Mouse (Mus musculus): ENCODE data around the gene Clic1. TPM values are rescaled to one million over a fixed set of nuclear protein-coding genes. Genes with fewer than 3 reads are reported as not detected.

The Clic1 gene
- total RNA-seq, 2 experiments from 2014 or later = 7.4 to 8.3 TPM

DNA sequence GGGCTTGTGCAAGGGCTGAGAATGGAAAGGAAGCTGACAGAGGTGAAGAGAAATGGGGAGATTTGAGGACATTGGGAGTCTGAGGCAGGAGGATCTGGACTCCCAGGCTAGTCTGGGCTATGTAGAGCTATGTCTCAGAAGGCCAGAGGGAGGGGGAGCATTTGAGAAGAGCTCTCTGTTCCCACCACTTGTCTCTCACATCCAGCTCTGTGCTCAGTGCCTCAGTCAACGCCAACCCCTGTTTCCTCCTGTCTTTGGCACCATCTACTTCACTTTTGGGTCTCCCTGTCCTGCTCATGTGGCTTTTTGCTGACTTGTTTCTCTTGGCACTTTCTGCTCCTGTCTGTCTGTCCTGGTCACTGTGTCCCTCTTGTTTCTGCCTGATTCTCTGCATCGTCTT, 27.5 kb downstream of the Clic1 start:
- TF ChIP-seq CTCF (IDR thresholded peaks at IDR 0.05) = no peak
- DNase-seq (ENCODE audit: extremely low spot score in 1 of 2, low spot score in 2 of 2) = no peak
- Histone ChIP-seq H3K27ac (no peak overlapping the region; the same call in 1 of the 2 replicates), H3K4me3 (peak overlapping the region; percentile 22)
- intact Hi-C loops (cut with DNase I) = no loop called here

DNA sequence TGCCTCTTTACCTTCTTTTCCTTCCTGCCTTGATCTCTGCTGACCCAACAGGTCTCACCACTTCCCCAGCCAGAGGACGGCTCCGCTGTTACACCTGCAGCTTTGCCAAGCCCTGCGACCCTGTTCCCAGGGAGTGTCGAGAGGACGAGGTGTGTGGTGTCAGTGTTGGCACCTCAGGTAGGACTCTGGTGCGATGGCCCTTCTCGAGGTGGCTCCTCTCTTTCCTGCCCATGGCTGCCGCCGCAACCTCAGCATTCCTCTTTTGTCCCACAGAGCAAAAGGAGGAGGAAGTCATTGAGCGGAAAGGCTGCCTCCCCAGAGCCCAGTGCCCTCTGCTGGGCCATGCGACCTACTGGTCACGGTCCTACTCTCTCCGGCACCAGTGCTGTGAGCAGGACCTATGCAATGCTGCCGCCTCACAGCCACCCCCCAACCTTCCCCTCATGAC, 28.0 kb downstream of the Clic1 start, which contains the start of gene Ly6g6d:
TSS of gene Ly6g6d (minus strand) at position 280 of the 448 bp plus-strand sequence.
- peak within 1 kb of the TSS; percentile 22 for H3K4me3 ChIP-seq
- DNase-seq (ENCODE audit: extremely low spot score in 1 of 2, low spot score in 2 of 2) = no peak
- TF ChIP-seq CTCF (IDR thresholded peaks at IDR 0.05) = peak; percentile 45
- H3K27ac ChIP-seq = peak within 1 kb of the TSS; percentile 11; the same call in 1 of the 2 replicates
- intact Hi-C loops (cut with DNase I) = no loop called here

DNA sequence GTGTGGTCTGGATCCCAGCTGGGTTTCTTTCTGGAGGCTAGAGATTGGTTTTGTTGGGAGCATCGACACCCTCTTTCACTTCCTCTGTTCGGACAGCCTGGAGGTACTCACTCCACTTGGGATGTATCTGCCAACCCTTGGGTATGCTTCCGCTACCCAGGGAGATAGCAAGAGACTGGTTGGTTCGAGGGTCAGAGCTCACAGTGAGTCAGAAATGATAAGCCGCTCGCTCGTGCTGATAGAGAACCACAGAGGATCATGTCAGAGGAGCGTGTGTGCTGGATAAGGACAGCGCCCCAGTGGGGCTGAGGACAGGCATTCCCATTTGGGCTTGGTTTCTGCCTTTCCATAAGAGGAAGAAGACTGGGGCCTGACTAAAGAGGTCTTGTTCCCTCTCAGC, 30.0 kb downstream of the Clic1 start:
- no peak for TF ChIP-seq CTCF (IDR thresholded peaks at IDR 0.05)
- no peak overlapping the region for H3K27ac ChIP-seq
- no peak for DNase-seq (ENCODE audit: extremely low spot score in 1 of 2, low spot score in 2 of 2)
- intact Hi-C loops (cut with DNase I) = no loop called here
- no peak overlapping the region for H3K4me3 ChIP-seq

DNA sequence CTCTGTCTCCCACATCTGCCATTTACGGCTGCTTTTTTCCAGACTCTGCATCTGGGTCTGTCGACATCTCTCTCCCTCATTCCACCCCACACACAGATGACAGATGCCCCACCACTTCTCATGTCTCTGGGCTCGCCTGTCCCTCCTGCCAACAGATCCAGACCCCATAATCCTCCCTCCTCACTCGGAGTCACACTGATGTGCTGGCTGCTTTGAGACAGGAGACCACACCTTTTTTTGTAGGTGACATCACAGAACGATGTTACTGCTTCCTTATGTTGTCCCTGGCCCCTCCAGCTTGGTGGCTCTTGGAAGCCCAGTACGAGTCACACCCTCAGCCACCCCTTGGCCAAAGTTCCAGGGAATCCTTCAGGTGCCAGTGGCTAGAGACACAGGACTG, 30.5 kb downstream of the Clic1 start:
- no peak overlapping the region for H3K27ac ChIP-seq
- no peak overlapping the region for H3K4me3 ChIP-seq
- DNase-seq (ENCODE audit: extremely low spot score in 1 of 2, low spot score in 2 of 2) = no peak
- TF ChIP-seq CTCF (IDR thresholded peaks at IDR 0.05) = no peak
- intact Hi-C loops (cut with DNase I) = no loop called here

DNA sequence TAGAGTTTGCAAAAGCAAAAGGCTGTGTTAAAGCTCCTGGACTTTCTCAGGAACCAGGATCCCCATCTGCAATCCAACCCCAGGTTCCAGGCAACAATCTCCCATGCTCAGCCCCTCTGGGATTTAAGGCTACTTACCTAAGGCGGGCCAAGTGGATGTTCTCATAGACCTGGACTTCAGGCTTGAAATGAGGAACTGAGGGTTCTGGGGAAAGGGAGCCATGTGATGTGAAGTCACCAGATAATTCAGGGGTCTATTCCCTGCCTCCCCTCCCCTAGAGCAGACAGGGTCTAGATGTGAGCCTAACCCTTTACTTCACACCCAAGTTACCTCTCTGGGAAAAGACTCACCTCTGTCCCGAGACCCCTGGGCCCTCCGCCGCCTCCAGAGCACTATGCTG, 30.9 kb downstream of the Clic1 start:
- 0 out of 2 replicates have a peak overlapping the region, but pooled peaks have one; percentile 19 for H3K27ac ChIP-seq
- DNase-seq (ENCODE audit: extremely low spot score in 1 of 2, low spot score in 2 of 2) = no peak
- no peak overlapping the region for H3K4me3 ChIP-seq
- intact Hi-C loops (cut with DNase I) = no loop called here
- no peak for TF ChIP-seq CTCF (IDR thresholded peaks at IDR 0.05)

DNA sequence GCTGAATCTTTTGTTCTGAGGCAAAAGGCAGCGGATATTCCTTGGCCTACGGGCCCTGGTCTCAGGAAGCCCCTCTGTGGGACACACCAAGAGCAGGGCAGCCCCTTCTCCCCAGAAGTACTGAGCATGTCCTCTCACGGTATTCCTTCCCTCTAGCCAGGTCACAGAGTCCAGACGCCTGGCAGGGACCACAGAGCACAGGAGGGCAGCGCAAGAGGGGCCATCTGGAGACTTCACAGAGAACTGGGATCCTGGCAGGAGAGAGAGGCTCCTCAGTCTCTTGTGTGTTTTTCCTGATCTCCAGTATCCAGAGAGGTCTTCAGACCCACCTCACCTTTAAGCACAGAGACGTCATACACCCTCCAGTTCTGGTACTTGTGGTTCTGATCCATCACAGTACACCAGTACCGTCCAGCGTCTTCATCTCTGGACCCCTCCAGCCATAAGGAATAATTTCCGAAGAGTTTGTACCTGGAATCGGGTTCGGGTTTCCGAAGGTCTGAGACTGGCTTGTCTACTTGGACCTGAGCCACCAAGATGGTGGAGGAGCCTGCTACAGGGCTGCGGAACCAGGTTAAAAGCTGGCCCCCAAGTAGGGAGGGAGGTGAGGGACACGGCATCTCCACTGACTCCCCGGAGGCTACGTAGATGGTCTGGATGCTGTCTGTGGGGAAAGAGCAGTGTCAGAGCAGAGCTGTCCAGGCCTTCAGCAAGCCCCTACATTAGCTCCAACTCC, 33.2 kb downstream of the Clic1 start:
- DNase-seq (ENCODE audit: extremely low spot score in 1 of 2, low spot score in 2 of 2) = no peak
- intact Hi-C loops (cut with DNase I) = no loop called here
- TF ChIP-seq CTCF (IDR thresholded peaks at IDR 0.05) = no peak
- no peak overlapping the region for H3K27ac ChIP-seq
- H3K4me3 ChIP-seq = no peak overlapping the region

- Histone ChIP-seq H3K27ac (no peak overlapping the region), H3K4me3 (no peak overlapping the region)
- no peak for TF ChIP-seq CTCF (IDR thresholded peaks at IDR 0.05)
- DNase-seq (ENCODE audit: extremely low spot score in 1 of 2, low spot score in 2 of 2) = no peak
- intact Hi-C loops (cut with DNase I) = no loop called here
These were observed 34.2 kb downstream of the Clic1 start for GRCm38 (mm10) chr17:35083929-35084497.

DNA sequence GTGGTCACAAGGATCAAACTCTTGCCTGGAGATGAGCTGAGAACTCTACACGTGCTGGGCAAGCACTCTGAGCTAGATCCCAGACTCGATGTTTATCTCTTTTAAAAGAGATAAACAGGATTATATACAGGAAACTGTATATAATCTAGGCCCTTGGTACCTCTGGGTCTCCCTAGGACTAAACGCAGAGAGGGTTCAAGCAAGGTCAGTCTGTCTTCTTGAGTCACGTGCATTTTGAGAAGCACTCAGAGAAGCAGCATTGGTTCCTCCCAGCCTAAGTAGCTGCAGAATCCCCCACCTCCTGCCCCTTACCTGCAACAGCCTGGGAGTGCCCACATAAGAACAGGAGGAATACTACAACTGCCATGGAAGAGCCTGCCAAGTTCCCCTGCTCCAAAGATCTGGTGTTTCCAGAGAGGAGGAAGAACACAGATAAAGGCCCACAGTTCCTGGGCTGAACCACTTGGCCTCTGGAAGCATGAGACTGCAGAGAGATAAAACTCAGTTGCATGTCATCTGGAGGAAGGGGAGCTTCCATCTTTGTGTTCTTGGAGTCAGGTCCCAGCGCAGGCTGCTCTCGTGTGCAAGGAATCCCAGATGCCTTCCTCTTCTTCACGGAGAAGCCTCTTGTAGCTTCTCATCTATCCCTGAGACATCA, 35.6 kb downstream of the Clic1 start, which contains the start of gene Ly6g6f:
TSS of gene Ly6g6f (minus strand) at position 403 of the 658 bp plus-strand sequence.
- H3K4me3 ChIP-seq = no peak within 1 kb of the TSS
- no peak within 1 kb of the TSS for H3K27ac ChIP-seq
- no peak for DNase-seq (ENCODE audit: extremely low spot score in 1 of 2, low spot score in 2 of 2)
- intact Hi-C loops (cut with DNase I) = no loop called here
- TF ChIP-seq CTCF (IDR thresholded peaks at IDR 0.05) = no peak

DNA sequence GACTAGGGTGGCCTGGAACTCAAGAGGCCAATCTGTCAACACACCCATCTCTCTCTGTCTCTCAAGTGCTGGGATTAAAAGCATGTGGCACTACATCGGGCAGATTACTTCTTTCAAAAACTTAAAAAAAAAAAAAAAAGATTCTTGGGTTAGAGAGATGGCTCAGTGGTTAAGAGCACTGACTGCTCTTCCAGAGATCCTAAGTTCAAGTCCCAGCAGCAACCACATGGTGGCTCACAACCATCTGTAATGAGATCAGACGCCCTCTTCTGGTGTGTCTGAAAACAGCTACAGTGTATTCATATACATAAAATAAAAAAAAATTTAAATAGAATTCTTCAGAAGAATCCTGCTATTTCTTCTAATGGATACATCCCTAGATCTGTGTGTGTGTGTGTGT, 38.4 kb downstream of the Clic1 start:
- Histone ChIP-seq H3K27ac (no peak overlapping the region), H3K4me3 (no peak overlapping the region)
- no peak for DNase-seq (ENCODE audit: extremely low spot score in 1 of 2, low spot score in 2 of 2)
- intact Hi-C loops (cut with DNase I) = no loop called here
- TF ChIP-seq CTCF (IDR thresholded peaks at IDR 0.05) = peak; percentile 51

GRCm38 (mm10) chr17:35088825-35089644, 39.3 kb downstream of the Clic1 start, which contains the start of gene Abhd16a:
Gene Abhd16a (plus strand): TSS chr17:35089263.
- DNase-seq (ENCODE audit: extremely low spot score in 1 of 2, low spot score in 2 of 2) = peak; percentile 93
- Histone ChIP-seq H3K27ac (peak within 1 kb of the TSS; percentile 99), H3K4me3 (peak within 1 kb of the TSS; percentile 72)
- intact Hi-C loops (cut with DNase I) = no loop called here
- TF ChIP-seq CTCF (IDR thresholded peaks at IDR 0.05) = peak; percentile 34

GRCm38 (mm10) chr17:35090166-35090932, 40.6 kb downstream of the Clic1 start:
- DNase-seq (ENCODE audit: extremely low spot score in 1 of 2, low spot score in 2 of 2) = no peak
- no peak for TF ChIP-seq CTCF (IDR thresholded peaks at IDR 0.05)
- Histone ChIP-seq H3K4me3 (peak overlapping the region; percentile 72), H3K27ac (peak overlapping the region; percentile 99; the same call in 1 of the 2 replicates)
- intact Hi-C loops (cut with DNase I) = no loop called here

Measured in left cerebral cortex, adult 2 months (tissue).